Mouse (Mus musculus) cerebellum, adult 9-10 months (tissue): ENCODE measurements around the gene Bach2.

Experiments
- DNase-seq: peaks from one replicate; pipeline ENCODE4 v3.0.0; 2022

Gene Bach2

GRCm38 (mm10) chr4:32401459-32401858, 162.9 kb downstream of the Bach2 start:
- no peak for DNase-seq

- no peak for DNase-seq
These were observed 164.9 kb downstream of the Bach2 start for GRCm38 (mm10) chr4:32403506-32403905.

- no peak for DNase-seq
These were observed 166.7 kb downstream of the Bach2 start for GRCm38 (mm10) chr4:32405149-32405882.

GRCm38 (mm10) chr4:32405985-32406384, 167.4 kb downstream of the Bach2 start:
- DNase-seq = no peak

GRCm38 (mm10) chr4:32408535-32408934, 169.9 kb downstream of the Bach2 start:
- DNase-seq = no peak

- no peak for DNase-seq
These were observed 170.7 kb downstream of the Bach2 start for GRCm38 (mm10) chr4:32409116-32409880.

GRCm38 (mm10) chr4:32413063-32413462, 174.5 kb downstream of the Bach2 start:
- DNase-seq = no peak

- DNase-seq = no peak
These were observed 174.9 kb downstream of the Bach2 start for GRCm38 (mm10) chr4:32413505-32413904.

- DNase-seq = no peak
These were observed 176.4 kb downstream of the Bach2 start for GRCm38 (mm10) chr4:32414959-32415358.

- DNase-seq = no peak
These were observed 179.3 kb downstream of the Bach2 start for GRCm38 (mm10) chr4:32417939-32418338.

- no peak for DNase-seq
These were observed 183.0 kb downstream of the Bach2 start for GRCm38 (mm10) chr4:32421570-32421969.

GRCm38 (mm10) chr4:32422427-32422826, 183.8 kb downstream of the Bach2 start:
- no peak for DNase-seq

- no peak for DNase-seq
These were observed 185.1 kb downstream of the Bach2 start for GRCm38 (mm10) chr4:32423667-32424066.

GRCm38 (mm10) chr4:32424434-32424833, 185.8 kb downstream of the Bach2 start:
- DNase-seq = no peak

GRCm38 (mm10) chr4:32425060-32425459, 186.5 kb downstream of the Bach2 start:
- DNase-seq = no peak

GRCm38 (mm10) chr4:32425641-32426040, 187.0 kb downstream of the Bach2 start:
- no peak for DNase-seq

- no peak for DNase-seq
These were observed 188.4 kb downstream of the Bach2 start for GRCm38 (mm10) chr4:32426779-32427577.

- no peak for DNase-seq
These were observed 190.1 kb downstream of the Bach2 start for GRCm38 (mm10) chr4:32428738-32429137.

- DNase-seq = no peak
These were observed 191.5 kb downstream of the Bach2 start for GRCm38 (mm10) chr4:32430136-32430535.

GRCm38 (mm10) chr4:32430981-32431380, 192.4 kb downstream of the Bach2 start:
- DNase-seq = peak; percentile 42

GRCm38 (mm10) chr4:32432271-32432781, 193.7 kb downstream of the Bach2 start:
- DNase-seq = peak; percentile 87

GRCm38 (mm10) chr4:32432945-32433344, 194.3 kb downstream of the Bach2 start:
- no peak for DNase-seq

- no peak for DNase-seq
These were observed 196.0 kb downstream of the Bach2 start for GRCm38 (mm10) chr4:32434612-32435011.
